ENCODE assay signal across 8 mouse cellular contexts in genomic region chr5:150298969-150299368, GRCm38 (mm10).
"Had no signal": no experiment of that assay in that cellular context is flagged by ENCODE, and none has a peak within 500 bp of the region (broad histone marks: within the 10 kb centered on the region; RNA-seq: fewer than 3 reads in every experiment).

No protein-coding gene starts in this region.

- DNase-seq: kidney, postnatal 36 days; left cerebral cortex, postnatal 4 days; lung, adult 18-20 months; right cerebral cortex, postnatal 14 days; thymus, postnatal 4 days had no signal

- H3K36me3 ChIP-seq: limb, embryonic 13.5 days; midbrain, embryonic 12.5 days had no signal

- H3K27ac ChIP-seq: limb, embryonic 13.5 days; liver, embryonic 14.5 days; midbrain, embryonic 12.5 days had no signal

- H3K9me3 ChIP-seq: limb, embryonic 13.5 days; midbrain, embryonic 12.5 days had no signal

- H3K4me2 ChIP-seq: limb, embryonic 13.5 days; midbrain, embryonic 12.5 days had no signal

- H3K9ac ChIP-seq: limb, embryonic 13.5 days; liver, embryonic 14.5 days; midbrain, embryonic 12.5 days had no signal

- H3K4me3 ChIP-seq: limb, embryonic 13.5 days; midbrain, embryonic 12.5 days had no signal

- H3K27me3 ChIP-seq: limb, embryonic 13.5 days; midbrain, embryonic 12.5 days had no signal
